Mouse (Mus musculus) thymus, adult 2 months (tissue): ENCODE data around the gene Serpina12.

Experiments
- CTCF ChIP-seq: fragments of 200-500 bp; IDR thresholded peaks from 2 replicates; pipeline ENCODE4 v1.5.1; 2012; ENCODE audit warnings: mild to moderate bottlenecking, control low read depth, low read length, moderate library complexity, borderline replicate concordance; ENCODE audit not compliant: control insufficient read depth, poor library complexity, insufficient read depth; ENCODE audit errors: extremely low read depth
- POLR2A ChIP-seq: fragments of 200-500 bp; IDR thresholded peaks from 2 replicates; pipeline ENCODE4 v1.6.1; 2012; ENCODE audit warnings: mild to moderate bottlenecking, low read length, control low read depth, moderate library complexity; ENCODE audit not compliant: control insufficient read depth, poor library complexity, insufficient read depth; ENCODE audit errors: extremely low read depth

- TF ChIP-seq CTCF (no peak), POLR2A (no peak)
Measured at GRCm38 (mm10) chr12:103985868-103986267, 58.4 kb downstream of the Serpina12 start.
